ENCODE assay signal across 8 mouse cellular contexts in genomic region chr7:44262791-44263643, GRCm38 (mm10). TPM values are rescaled to one million over a fixed set of nuclear protein-coding genes. Genes with fewer than 3 reads are reported as not detected.
DNase-seq lines count a peak whose midpoint lies in the region; ATAC-seq and TF ChIP-seq lines count a peak whose summit lies in the region.

No protein-coding gene starts in this region.

- H3K4me2 ChIP-seq in embryonic facial prominence, embryonic 15.5 days (replicated peaks) = peak overlapping the region; percentile 40
- peak overlapping the region; percentile 52 for H3K4me2 ChIP-seq in limb, embryonic 12.5 days
- H3K4me2 ChIP-seq in midbrain, embryonic 15.5 days = peak overlapping the region; percentile 88

- H3K4me3 ChIP-seq in bone marrow, adult 2 months (replicated peaks; ENCODE audit: control insufficient read depth, low read depth, low read length) = no peak overlapping the region
- H3K4me3 ChIP-seq in embryonic facial prominence, embryonic 15.5 days (replicated peaks) = peak overlapping the region; percentile 21; the same call in 1 of the 2 replicates
- peak overlapping the region; percentile 16 for H3K4me3 ChIP-seq in limb, embryonic 12.5 days (replicated peaks)
- H3K4me3 ChIP-seq in midbrain, embryonic 15.5 days = peak overlapping the region; percentile 41
- H3K4me3 ChIP-seq in spleen, adult 2 months (ENCODE audit: extremely low read depth, insufficient read depth, insufficient read length) = no peak overlapping the region; the same call in 1 of the 2 replicates

- H3K9ac ChIP-seq in embryonic facial prominence, embryonic 15.5 days = no peak overlapping the region
- no peak overlapping the region for H3K9ac ChIP-seq in limb, embryonic 12.5 days (replicated peaks)
- H3K9ac ChIP-seq in midbrain, embryonic 15.5 days = peak overlapping the region; percentile 59

- H3K27ac ChIP-seq in bone marrow, adult 2 months (ENCODE audit: control insufficient read depth, insufficient read depth, low read depth, low read length, poor library complexity) = no peak overlapping the region
- no peak overlapping the region for H3K27ac ChIP-seq in embryonic facial prominence, embryonic 15.5 days (replicated peaks)
- H3K27ac ChIP-seq in limb, embryonic 12.5 days = no peak overlapping the region
- H3K27ac ChIP-seq in midbrain, embryonic 15.5 days = peak overlapping the region; percentile 74
- no peak overlapping the region for H3K27ac ChIP-seq in spleen, adult 2 months (ENCODE audit: insufficient read depth, low read length)

- H3K27me3 ChIP-seq in embryonic facial prominence, embryonic 15.5 days = peaks cover 9% of the 10 kb centered on the region
- peaks cover 56% of the 10 kb centered on the region for H3K27me3 ChIP-seq in limb, embryonic 12.5 days
- H3K27me3 ChIP-seq in midbrain, embryonic 15.5 days (replicated peaks) = 0 out of 2 replicates have a peak, but pooled peaks cover 4% of the 10 kb centered on the region
- no peaks in the 10 kb centered on the region for H3K27me3 ChIP-seq in spleen, adult 2 months (ENCODE audit: control insufficient read depth, insufficient read depth, low read length)

- WGBS in bone marrow, adult 2 months = 3% methylated on average over 34 of the region's 34 CpGs
- 2% methylated on average over 34 of the region's 34 CpGs for WGBS in embryonic facial prominence, embryonic 15.5 days
- 3% methylated on average over 34 of the region's 34 CpGs for WGBS in limb, embryonic 12.5 days
- under 1% methylated on average over 34 of the region's 34 CpGs for WGBS in midbrain, embryonic 15.5 days
- 2% methylated on average over 34 of the region's 34 CpGs for WGBS in spleen, adult 2 months

- H3K4me1 ChIP-seq in bone marrow, adult 2 months (ENCODE audit: control insufficient read depth, insufficient read depth, low read length) = no peaks in the 10 kb centered on the region
- peaks cover 5% of the 10 kb centered on the region for H3K4me1 ChIP-seq in embryonic facial prominence, embryonic 15.5 days
- peaks cover 6% of the 10 kb centered on the region for H3K4me1 ChIP-seq in limb, embryonic 12.5 days (replicated peaks)
- H3K4me1 ChIP-seq in midbrain, embryonic 15.5 days = peaks cover 7% of the 10 kb centered on the region
- H3K4me1 ChIP-seq in spleen, adult 2 months (ENCODE audit: control insufficient read depth, insufficient read depth, insufficient read length) = no peaks in the 10 kb centered on the region

- no peaks in the 10 kb centered on the region for H3K36me3 ChIP-seq in embryonic facial prominence, embryonic 15.5 days
- no peaks in the 10 kb centered on the region for H3K36me3 ChIP-seq in limb, embryonic 12.5 days
- H3K36me3 ChIP-seq in midbrain, embryonic 15.5 days (replicated peaks) = no peaks in the 10 kb centered on the region
- H3K36me3 ChIP-seq in spleen, adult 2 months (ENCODE audit: control insufficient read depth, insufficient read depth, low read length) = no peaks in the 10 kb centered on the region

- no peaks in the 10 kb centered on the region for H3K9me3 ChIP-seq in embryonic facial prominence, embryonic 15.5 days (replicated peaks)
- no peaks in the 10 kb centered on the region for H3K9me3 ChIP-seq in limb, embryonic 12.5 days
- H3K9me3 ChIP-seq in midbrain, embryonic 15.5 days = no peaks in the 10 kb centered on the region

- DNase-seq in A20 (ENCODE audit: low read depth, low spot score) = peak; percentile 89
- DNase-seq in heart, adult 8-10 months (ENCODE audit: low spot score) = peak; percentile 95
- DNase-seq in kidney, adult 8-10 months = peak; percentile 89 to 97
- peak; percentile 78 to 92 for DNase-seq in spleen, adult 2 months (ENCODE audit: low read depth in 1 of 2, low spot score in 2 of 2)

- ATAC-seq in embryonic facial prominence, embryonic 15.5 days (ENCODE audit: insufficient number of reproducible peaks, low FRiP score, low TSS enrichment, low read depth) = no peak; the same call in 1 of the 2 replicates
- peak; percentile 65 for ATAC-seq in limb, embryonic 12.5 days (ENCODE audit: insufficient number of reproducible peaks, insufficient read depth, low FRiP score, low TSS enrichment, low read depth)
- ATAC-seq in midbrain, embryonic 15.5 days (replicated peaks) = peak; percentile 91

- no peak for TF ChIP-seq POLR2A in bone marrow, adult 2 months (IDR thresholded peaks at IDR 0.05; ENCODE audit: borderline replicate concordance, control insufficient read depth, low read depth, low read length)
- no peak for TF ChIP-seq POLR2A in spleen, adult 2 months (IDR thresholded peaks at IDR 0.05; ENCODE audit: low read depth, low read length)

- TF ChIP-seq CTCF in bone marrow, adult 2 months (IDR thresholded peaks at IDR 0.05; ENCODE audit: control insufficient read depth, insufficient read depth, low read length) = peak; percentile 90
- peak; percentile 85; the same call in 1 of the 2 replicates for TF ChIP-seq CTCF in spleen, adult 2 months (IDR thresholded peaks at IDR 0.05; ENCODE audit: extremely low read depth, insufficient read depth, insufficient read length, insufficient replicate concordance)

RNA-seq across cellular contexts. Expression of gene Gm15517, which starts 1.8 kb away (rescaled TPM):
- polyA plus RNA-seq in bone marrow, adult 2 months (2011; ENCODE audit: insufficient read depth, insufficient read length, low replicate concordance, missing spikeins) = not detected in 2 replicates
- not detected in 2 replicates for polyA plus RNA-seq in embryonic facial prominence, embryonic 15.5 days (2015; fragmentation: Nextera tagmentation; extraction: Ambion mirVana)
- total RNA-seq in heart, adult 8-10 months (2022) = not detected
- polyA plus RNA-seq in limb, embryonic 12.5 days (2016; fragmentation: Nextera tagmentation; extraction: Ambion mirVana) = not detected in 2 replicates
- polyA plus RNA-seq in midbrain, embryonic 15.5 days (2015; fragmentation: Nextera tagmentation; extraction: Ambion mirVana) = not detected in 2 replicates
- polyA plus RNA-seq in spleen, adult 2 months (2012; rRNA removed) = not detected in 2 replicates

RNA-seq across cellular contexts. Expression of gene Acp4, which starts 5.8 kb away (rescaled TPM):
- polyA plus RNA-seq in bone marrow, adult 2 months (2011; ENCODE audit: insufficient read depth, insufficient read length, low replicate concordance, missing spikeins) = not detected in 2 replicates
- 0.23 and 0.30 TPM in 2 replicates for polyA plus RNA-seq in embryonic facial prominence, embryonic 15.5 days (2015; fragmentation: Nextera tagmentation; extraction: Ambion mirVana)
- not detected for total RNA-seq in heart, adult 8-10 months (2022)
- polyA plus RNA-seq in limb, embryonic 12.5 days (2016; fragmentation: Nextera tagmentation; extraction: Ambion mirVana) = 0.28 TPM in 1 of 2 replicates, not detected in the other
- polyA plus RNA-seq in midbrain, embryonic 15.5 days (2015; fragmentation: Nextera tagmentation; extraction: Ambion mirVana) = 0.21 TPM in 1 of 2 replicates, not detected in the other
- not detected in 2 replicates for polyA plus RNA-seq in spleen, adult 2 months (2012; rRNA removed)

RNA-seq across cellular contexts. Expression of gene 2410002F23Rik, which starts 16.5 kb away (rescaled TPM):
- 45.1 and 74.8 TPM in 2 replicates for polyA plus RNA-seq in bone marrow, adult 2 months (2011; ENCODE audit: insufficient read depth, insufficient read length, low replicate concordance, missing spikeins)
- 151 and 162 TPM in 2 replicates for polyA plus RNA-seq in embryonic facial prominence, embryonic 15.5 days (2015; fragmentation: Nextera tagmentation; extraction: Ambion mirVana)
- total RNA-seq in heart, adult 8-10 months (2022) = 10 to 100 TPM in 3 of 4 experiments, 1 to 10 TPM in 1; 8.9 to 18.2 (median 13.7) TPM
- polyA plus RNA-seq in limb, embryonic 12.5 days (2016; fragmentation: Nextera tagmentation; extraction: Ambion mirVana) = 209 and 214 TPM in 2 replicates
- 232 and 240 TPM in 2 replicates for polyA plus RNA-seq in midbrain, embryonic 15.5 days (2015; fragmentation: Nextera tagmentation; extraction: Ambion mirVana)
- 98.9 and 139 TPM in 2 replicates for polyA plus RNA-seq in spleen, adult 2 months (2012; rRNA removed)

RNA-seq across cellular contexts. Expression of gene 1700028J19Rik, which starts 16.5 kb away (rescaled TPM):
- 2.0 TPM in 1 of 2 replicates, not detected in the other for polyA plus RNA-seq in bone marrow, adult 2 months (2011; ENCODE audit: insufficient read depth, insufficient read length, low replicate concordance, missing spikeins)
- 1.1 and 1.3 TPM in 2 replicates for polyA plus RNA-seq in embryonic facial prominence, embryonic 15.5 days (2015; fragmentation: Nextera tagmentation; extraction: Ambion mirVana)
- under 1 TPM; 0.31 to 0.98 (median 0.74) TPM for total RNA-seq in heart, adult 8-10 months (2022)
- 0.76 and 0.87 TPM in 2 replicates for polyA plus RNA-seq in limb, embryonic 12.5 days (2016; fragmentation: Nextera tagmentation; extraction: Ambion mirVana)
- 1.4 and 1.7 TPM in 2 replicates for polyA plus RNA-seq in midbrain, embryonic 15.5 days (2015; fragmentation: Nextera tagmentation; extraction: Ambion mirVana)
- polyA plus RNA-seq in spleen, adult 2 months (2012; rRNA removed) = 1.4 TPM in 2 replicates

RNA-seq across cellular contexts. Expression of gene Gm36864, which starts 27.0 kb away (rescaled TPM):
- polyA plus RNA-seq in bone marrow, adult 2 months (2011; ENCODE audit: insufficient read depth, insufficient read length, low replicate concordance, missing spikeins) = not detected in 2 replicates
- 0.24 TPM in 1 of 2 replicates, not detected in the other for polyA plus RNA-seq in embryonic facial prominence, embryonic 15.5 days (2015; fragmentation: Nextera tagmentation; extraction: Ambion mirVana)
- total RNA-seq in heart, adult 8-10 months (2022) = not detected
- polyA plus RNA-seq in limb, embryonic 12.5 days (2016; fragmentation: Nextera tagmentation; extraction: Ambion mirVana) = 0.14 TPM in 1 of 2 replicates, not detected in the other
- polyA plus RNA-seq in midbrain, embryonic 15.5 days (2015; fragmentation: Nextera tagmentation; extraction: Ambion mirVana) = not detected in 2 replicates
- polyA plus RNA-seq in spleen, adult 2 months (2012; rRNA removed) = not detected in 2 replicates

Comparison
In these comparisons a context has a peak if more than half of its experiments do, and no peak if none do; other contexts are left out.
1. H3K4me3 ChIP-seq: peak in embryonic facial prominence, embryonic 15.5 days (single experiment), limb, embryonic 12.5 days (single experiment) and midbrain, embryonic 15.5 days (single experiment); none in bone marrow, adult 2 months (single experiment) and spleen, adult 2 months (single experiment).
2. Peak in every context shown above with its lines, with median percentiles within 50 percentile points of each other: DNase-seq and H3K4me2 ChIP-seq.